Mouse (Mus musculus) midbrain, embryonic 11.5 days (tissue): ENCODE results near the gene Mpz. TPM values are rescaled to one million over a fixed set of nuclear protein-coding genes. Genes with fewer than 3 reads are reported as not detected.
A peak's percentile ranks its signal among the peaks of the same experiment; 100 is the strongest.

ENCODE experiments used
- ATAC-seq: fragments of 200-750 bp; cut with Nextera tagmentation; 2 replicates; pipeline ENCODE4 v1.8.0; 2017; ENCODE audit warnings: moderate TSS enrichment, moderate library complexity; ENCODE audit not compliant: low FRiP score
- DNase-seq: peaks from one replicate; pipeline ENCODE4 v3.0.0; 2015; ENCODE audit warnings: low spot score; ENCODE audit errors: missing footprints
- H3K27ac ChIP-seq: fragments of 300-500 bp; sonication (generic); 2 replicates; pipeline ENCODE4 v1.5.1; 2014; ENCODE audit warnings: low read depth, low read length
- H3K27me3 ChIP-seq: fragments of 300-500 bp; sonication (generic); 2 replicates; pipeline ENCODE4 v1.6.1; 2014; ENCODE audit warnings: mild to moderate bottlenecking, low read length, moderate library complexity, mixed read lengths; ENCODE audit not compliant: control insufficient read depth, insufficient read depth
- H3K36me3 ChIP-seq: fragments of 300-500 bp; sonication (generic); 2 replicates; pipeline ENCODE4 v1.6.1; 2014; ENCODE audit warnings: mild to moderate bottlenecking, low read length, moderate library complexity, mixed read lengths; ENCODE audit not compliant: control insufficient read depth, insufficient read depth
- H3K4me1 ChIP-seq: fragments of 300-500 bp; sonication (generic); 2 replicates; pipeline ENCODE4 v1.6.1; 2014; ENCODE audit warnings: low read length; ENCODE audit not compliant: control insufficient read depth, insufficient read depth
- H3K4me2 ChIP-seq: fragments of 300-500 bp; sonication (generic); 2 replicates; pipeline ENCODE4 v1.6.1; 2014; ENCODE audit warnings: mild to moderate bottlenecking, moderate library complexity
- H3K4me3 ChIP-seq: fragments of 300-500 bp; sonication (generic); 2 replicates; pipeline ENCODE4 v1.5.1; 2014; ENCODE audit warnings: low read depth, low read length
- H3K9ac ChIP-seq: fragments of 300-500 bp; sonication (generic); 2 replicates; pipeline ENCODE4 v1.6.1; 2014; ENCODE audit warnings: low read length
- H3K9me3 ChIP-seq: fragments of 300-500 bp; sonication (generic); 2 replicates; pipeline ENCODE4 v1.6.1; 2016; ENCODE audit warnings: low read length; ENCODE audit not compliant: control insufficient read depth
- WGBS: fragments of 180-500 bp; shearing (Covaris S2); extraction: QIAGEN DNeasy Blood & Tissue Kit; methylation state at CpG from one replicate; pipeline ENCODE4 v1.1.7; 2014; 5-methylcytosine and 5-hydroxymethylcytosine counted together
- polyA plus RNA-seq: library from polyadenylated mRNA; unstranded; fragments of >200 nt; fragmentation: Nextera tagmentation; extraction: Ambion mirVana; gene quantifications from 2 replicates; pipeline ENCODE4 v1.2.1, GENCODE M21; 2014

Gene Mpz
- polyA plus RNA-seq, 1 experiment from 2014 or later, result 0.12 TPM

DNA sequence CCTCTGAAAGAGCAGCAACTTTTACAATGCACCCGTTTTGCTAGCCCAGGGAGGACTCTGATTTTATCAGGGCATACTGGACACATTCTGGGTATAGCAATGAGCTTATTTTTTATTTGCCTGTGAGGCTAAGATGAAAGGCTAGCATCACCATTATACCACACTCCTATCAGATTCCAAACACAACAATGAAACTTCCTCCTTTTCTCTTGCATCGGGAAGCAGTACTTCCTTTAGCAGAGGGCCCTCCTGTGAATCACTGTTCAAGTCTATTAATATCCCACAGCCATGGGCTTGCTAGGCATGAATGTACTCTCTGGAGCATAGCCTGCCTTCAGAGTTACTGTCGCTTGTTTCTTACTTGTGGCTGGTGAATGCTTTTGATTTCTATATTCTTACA, 20.6 kb downstream of the Mpz start:
- 69% methylated on average over 3 of the region's 3 CpGs for WGBS
- Histone ChIP-seq H3K27ac (no peak overlapping the region), H3K9ac (no peak overlapping the region), H3K4me3 (no peak overlapping the region), H3K4me1 (no peaks in the 10 kb centered on the region), H3K9me3 (no peaks in the 10 kb centered on the region), H3K36me3 (no peaks in the 10 kb centered on the region), H3K27me3 (no peaks in the 10 kb centered on the region), H3K4me2 (no peak overlapping the region)
- ATAC-seq (no peak), DNase-seq (no peak)

- 94% methylated on average over 8 of the region's 8 CpGs for WGBS
- Histone ChIP-seq H3K36me3 (no peaks in the 10 kb centered on the region), H3K9me3 (no peaks in the 10 kb centered on the region), H3K4me2 (no peak overlapping the region), H3K9ac (no peak overlapping the region), H3K27ac (no peak overlapping the region), H3K4me3 (no peak overlapping the region), H3K4me1 (no peaks in the 10 kb centered on the region), H3K27me3 (no peaks in the 10 kb centered on the region)
- ATAC-seq (no peak), DNase-seq (no peak)
Observed at GRCm38 (mm10) chr1:171172779-171173178, 22.3 kb downstream of the Mpz start.

DNA sequence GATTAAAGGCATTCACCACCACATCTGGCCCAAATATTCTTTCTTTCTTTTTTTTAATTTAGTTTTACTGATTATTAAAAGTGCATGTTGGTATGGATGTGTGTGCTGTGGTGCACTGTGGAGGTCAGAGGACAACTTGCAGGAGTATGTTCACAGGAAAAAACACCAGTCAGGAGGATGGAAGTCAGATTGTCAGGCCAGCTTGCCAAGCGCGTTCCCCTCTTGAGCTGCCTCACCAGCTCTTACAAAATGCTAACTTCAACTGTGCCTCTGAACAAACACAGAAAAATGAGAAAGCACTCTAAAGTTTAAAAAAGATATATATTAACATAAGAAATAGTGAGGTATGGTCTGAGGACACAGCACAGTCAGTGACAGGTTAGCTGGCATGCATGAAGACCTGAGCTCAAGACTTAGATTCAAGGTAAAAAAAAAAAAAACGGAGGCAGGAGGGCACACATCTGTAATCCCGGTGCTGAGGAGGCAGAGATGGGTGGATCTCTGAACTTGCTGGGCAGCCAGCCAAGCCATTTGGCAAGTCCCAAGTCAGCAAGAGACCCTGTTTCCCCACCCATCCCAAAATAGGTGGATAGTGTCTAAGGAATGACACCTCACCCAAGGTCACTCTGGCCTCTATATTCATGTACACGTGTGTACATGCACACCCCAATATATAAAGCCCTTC, 29.1 kb downstream of the Mpz start:
- H3K9ac ChIP-seq, result no peak overlapping the region
- no peaks in the 10 kb centered on the region for H3K4me1 ChIP-seq
- WGBS, result 83% methylated on average over 5 of the region's 5 CpGs
- ATAC-seq (no peak), DNase-seq (no peak)
- H3K27me3 ChIP-seq, result no peaks in the 10 kb centered on the region
- H3K4me2 ChIP-seq, result no peak overlapping the region
- no peaks in the 10 kb centered on the region for H3K36me3 ChIP-seq
- no peak overlapping the region for H3K27ac ChIP-seq
- no peak overlapping the region for H3K4me3 ChIP-seq
- no peaks in the 10 kb centered on the region for H3K9me3 ChIP-seq

- Histone ChIP-seq H3K36me3 (no peaks in the 10 kb centered on the region), H3K9ac (no peak overlapping the region), H3K4me2 (no peak overlapping the region), H3K27me3 (no peaks in the 10 kb centered on the region), H3K4me3 (no peak overlapping the region), H3K4me1 (no peaks in the 10 kb centered on the region), H3K9me3 (no peaks in the 10 kb centered on the region), H3K27ac (no peak overlapping the region)
- no peak for ATAC-seq
- DNase-seq, result peak; percentile 57
- 87% methylated on average over 3 of the region's 3 CpGs for WGBS
Observed at GRCm38 (mm10) chr1:171183025-171183424, 32.5 kb downstream of the Mpz start.

GRCm38 (mm10) chr1:171183620-171184019, 33.1 kb downstream of the Mpz start:
- H3K36me3 ChIP-seq, result no peaks in the 10 kb centered on the region
- WGBS, result 74% methylated on average over 3 of the region's 3 CpGs
- no peaks in the 10 kb centered on the region for H3K9me3 ChIP-seq
- H3K4me3 ChIP-seq, result no peak overlapping the region
- no peak for ATAC-seq
- H3K9ac ChIP-seq, result no peak overlapping the region
- no peak overlapping the region for H3K27ac ChIP-seq
- peak; percentile 33 for DNase-seq
- H3K4me2 ChIP-seq, result no peak overlapping the region
- H3K27me3 ChIP-seq, result no peaks in the 10 kb centered on the region
- peaks cover 5% of the 10 kb centered on the region for H3K4me1 ChIP-seq

DNA sequence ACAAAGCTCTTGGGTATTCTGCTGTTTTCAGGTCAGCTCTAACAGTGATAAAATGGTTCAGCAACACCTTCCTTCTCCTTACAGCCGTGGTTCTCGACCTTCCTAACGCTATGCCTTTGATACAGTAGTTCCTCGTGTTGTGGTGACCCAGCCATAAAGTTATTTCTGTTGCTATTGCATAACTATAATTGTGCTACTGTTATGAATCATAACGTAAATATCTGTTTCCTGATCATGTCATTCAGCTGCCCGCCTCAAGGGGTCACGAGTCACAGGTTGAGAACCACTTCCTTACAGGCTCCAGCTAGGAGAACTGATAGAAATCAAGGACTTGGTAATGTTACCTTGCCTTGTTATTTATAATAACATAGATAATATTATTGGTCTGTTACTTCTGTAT, 33.8 kb downstream of the Mpz start:
- DNase-seq, result peak; percentile 81
- Histone ChIP-seq H3K27ac (no peak overlapping the region), H3K27me3 (no peaks in the 10 kb centered on the region), H3K4me1 (peaks cover 11% of the 10 kb centered on the region), H3K9ac (no peak overlapping the region), H3K4me2 (no peak overlapping the region), H3K36me3 (no peaks in the 10 kb centered on the region), H3K9me3 (no peaks in the 10 kb centered on the region), H3K4me3 (no peak overlapping the region)
- no peak for ATAC-seq
- WGBS, result 90% methylated on average over 7 of the region's 7 CpGs

DNA sequence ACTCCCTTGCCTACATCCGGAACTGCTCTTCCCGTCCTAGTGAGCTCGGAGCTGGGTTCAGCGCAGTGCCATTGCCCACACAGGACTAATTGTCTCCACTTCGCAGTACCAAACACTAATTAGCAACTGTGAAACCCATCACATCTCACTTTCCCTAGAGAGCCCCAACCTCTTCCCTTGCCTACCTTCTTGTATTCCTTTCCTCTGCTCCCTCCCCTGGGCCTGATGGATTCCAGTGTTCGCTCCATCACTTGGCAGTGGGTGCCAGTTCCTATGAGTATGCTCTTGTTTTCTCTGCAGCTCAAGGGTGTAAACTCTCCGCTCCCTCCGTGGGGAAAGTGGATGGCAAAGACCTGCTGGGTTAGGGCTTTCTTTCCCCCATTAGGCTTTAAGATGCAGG, 35.1 kb downstream of the Mpz start:
- DNase-seq, result peak; percentile 61
- Histone ChIP-seq H3K36me3 (no peaks in the 10 kb centered on the region), H3K27me3 (no peaks in the 10 kb centered on the region), H3K27ac (no peak overlapping the region), H3K4me3 (no peak overlapping the region), H3K4me1 (peaks cover 15% of the 10 kb centered on the region), H3K9me3 (no peaks in the 10 kb centered on the region), H3K9ac (no peak overlapping the region), H3K4me2 (no peak overlapping the region)
- 72% methylated on average over 8 of the region's 8 CpGs for WGBS
- ATAC-seq, result no peak

GRCm38 (mm10) chr1:171187851-171188700, 37.6 kb downstream of the Mpz start:
- Histone ChIP-seq H3K36me3 (no peaks in the 10 kb centered on the region), H3K9me3 (no peaks in the 10 kb centered on the region), H3K4me3 (no peak overlapping the region), H3K9ac (no peak overlapping the region), H3K4me1 (peaks cover 24% of the 10 kb centered on the region), H3K27ac (peak overlapping the region; percentile 6; the same call in 1 of the 2 replicates), H3K4me2 (peak overlapping the region; percentile 0; the same call in 1 of the 2 replicates), H3K27me3 (no peaks in the 10 kb centered on the region)
- 21% methylated on average over 13 of the region's 13 CpGs for WGBS
- ATAC-seq (peak; percentile 60; the same call in 1 of the 2 replicates), DNase-seq (peak; percentile 93)

- Histone ChIP-seq H3K27me3 (no peaks in the 10 kb centered on the region; the same call in 1 of the 2 replicates), H3K4me1 (peaks cover 31% of the 10 kb centered on the region), H3K4me2 (peak overlapping the region; percentile 6; the same call in 1 of the 2 replicates), H3K36me3 (no peaks in the 10 kb centered on the region), H3K9ac (no peak overlapping the region), H3K9me3 (no peaks in the 10 kb centered on the region), H3K27ac (peak overlapping the region; percentile 18; the same call in 1 of the 2 replicates), H3K4me3 (no peak overlapping the region)
- WGBS, result 10% methylated on average over 8 of the region's 8 CpGs
- peak; percentile 22 for ATAC-seq
- DNase-seq, result peak; percentile 92
Observed at GRCm38 (mm10) chr1:171189046-171189445, 38.5 kb downstream of the Mpz start.
